Mouse (Mus musculus) intestine, embryonic 16.5 days (tissue): Measurements from ENCODE around the gene Olfr1357. TPM values are rescaled to one million over a fixed set of nuclear protein-coding genes. Genes with fewer than 3 reads are reported as not detected.

Experiments used
- ATAC-seq: fragments of 200-750 bp; cut with Nextera tagmentation; 2 replicates; pipeline ENCODE4 v1.8.0; 2017; ENCODE audit warnings: moderate TSS enrichment, moderate library complexity
- H3K27ac ChIP-seq: fragments of 300-500 bp; sonication (generic); 2 replicates; pipeline ENCODE4 v1.5.1; 2014; ENCODE audit warnings: mild to moderate bottlenecking, low read length
- H3K27me3 ChIP-seq: fragments of 300-500 bp; sonication (generic); replicated peaks from 2 replicates; pipeline ENCODE4 v1.6.1; 2014; ENCODE audit warnings: low read length, control low read depth, mixed read lengths; ENCODE audit not compliant: control insufficient read depth, insufficient read depth
- H3K36me3 ChIP-seq: fragments of 300-500 bp; sonication (generic); 2 replicates; pipeline ENCODE4 v1.6.1; 2014; ENCODE audit warnings: low read length, control low read depth; ENCODE audit not compliant: control insufficient read depth, insufficient read depth
- H3K4me1 ChIP-seq: fragments of 300-500 bp; sonication (generic); 2 replicates; pipeline ENCODE4 v1.6.1; 2014; ENCODE audit warnings: low read length, control low read depth, mixed read lengths; ENCODE audit not compliant: control insufficient read depth, insufficient read depth
- H3K4me2 ChIP-seq: fragments of 300-500 bp; sonication (generic); 2 replicates; pipeline ENCODE4 v1.6.1; 2014; ENCODE audit warnings: low read depth, low read length, control low read depth
- H3K4me3 ChIP-seq: fragments of 300-500 bp; sonication (generic); 2 replicates; pipeline ENCODE4 v1.5.1; 2014; ENCODE audit warnings: mild to moderate bottlenecking, low read length
- H3K9ac ChIP-seq: fragments of 300-500 bp; sonication (generic); 2 replicates; pipeline ENCODE4 v1.6.1; 2014; ENCODE audit warnings: low read depth, low read length
- H3K9me3 ChIP-seq: fragments of 300-500 bp; sonication (generic); 2 replicates; pipeline ENCODE4 v1.6.1; 2016; ENCODE audit warnings: low read length, control low read depth; ENCODE audit not compliant: control insufficient read depth
- WGBS: fragments of 180-500 bp; shearing (Covaris S2); extraction: QIAGEN DNeasy Blood & Tissue Kit; methylation state at CpG from one replicate; pipeline ENCODE4 v1.1.7; 2014; 5-methylcytosine and 5-hydroxymethylcytosine counted together
- polyA plus RNA-seq: library from polyadenylated mRNA; unstranded; fragments of >200 nt; fragmentation: Nextera tagmentation; extraction: Ambion mirVana; gene quantifications from 2 replicates; pipeline ENCODE4 v1.2.1, GENCODE M21; 2015

Gene Olfr1357
- polyA plus RNA-seq, 1 experiment from 2014 or later: not detected

DNA sequence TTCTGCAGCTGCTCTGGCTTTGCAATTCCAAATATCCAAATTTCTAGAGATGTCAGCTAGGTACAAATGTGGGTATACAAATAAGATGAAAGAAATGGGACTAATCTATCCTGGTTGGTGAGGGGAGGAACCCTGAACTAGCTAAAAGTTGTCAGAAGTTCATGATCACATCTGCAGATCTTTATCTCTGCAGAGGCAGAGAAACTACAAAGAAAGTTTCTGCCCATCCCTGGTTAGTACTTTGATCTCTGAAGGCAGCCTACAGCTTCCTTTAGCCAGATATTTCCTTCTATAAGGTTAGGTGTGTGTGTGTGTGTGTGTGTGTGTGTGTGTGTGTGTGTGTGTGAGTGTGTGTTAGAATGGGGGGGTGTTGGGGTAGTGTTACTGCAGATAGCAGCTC is 23.3 kb downstream of the Olfr1357 start:
- no peak overlapping the region for H3K4me2 ChIP-seq
- no peak overlapping the region for H3K9ac ChIP-seq
- H3K27ac ChIP-seq: 0 out of 2 replicates have a peak overlapping the region, but pooled peaks have one; percentile 3
- H3K4me3 ChIP-seq: no peak overlapping the region
- H3K9me3 ChIP-seq: no peaks in the 10 kb centered on the region
- H3K4me1 ChIP-seq: peaks cover 8% of the 10 kb centered on the region
- peak; percentile 16; the same call in 1 of the 2 replicates for ATAC-seq
- no peaks in the 10 kb centered on the region for H3K36me3 ChIP-seq
- H3K27me3 ChIP-seq: no peaks in the 10 kb centered on the region

DNA sequence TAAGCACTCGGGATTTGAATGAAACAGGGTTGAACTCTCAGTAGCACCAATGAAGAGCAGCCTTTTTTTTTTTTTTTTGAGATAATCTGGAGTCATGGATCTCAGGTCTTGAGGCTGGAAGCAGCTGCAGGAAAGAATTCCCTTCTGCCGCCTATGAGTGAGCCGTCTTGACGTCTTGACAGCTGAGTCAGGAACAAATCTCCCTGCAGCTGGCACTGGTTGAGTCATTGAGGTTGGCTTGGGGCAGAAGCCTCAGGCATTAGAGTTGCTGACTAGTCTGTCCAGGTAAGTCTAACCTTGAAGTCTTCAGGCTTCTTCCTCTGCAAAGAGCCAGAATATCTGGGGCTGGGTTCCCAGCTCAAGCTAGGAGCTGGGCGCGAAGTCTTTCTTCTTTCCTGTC is 23.7 kb downstream of the Olfr1357 start:
- no peaks in the 10 kb centered on the region for H3K27me3 ChIP-seq
- no peak overlapping the region for H3K4me2 ChIP-seq
- WGBS: 61% methylated on average over 6 of the region's 6 CpGs
- H3K4me1 ChIP-seq: peaks cover 8% of the 10 kb centered on the region
- ATAC-seq: no peak
- H3K4me3 ChIP-seq: no peak overlapping the region
- peaks cover 3% of the 10 kb centered on the region; the same call in 1 of the 2 replicates for H3K36me3 ChIP-seq
- H3K9me3 ChIP-seq: no peaks in the 10 kb centered on the region
- 0 out of 2 replicates have a peak overlapping the region, but pooled peaks have one; percentile 3 for H3K27ac ChIP-seq
- no peak overlapping the region for H3K9ac ChIP-seq

DNA sequence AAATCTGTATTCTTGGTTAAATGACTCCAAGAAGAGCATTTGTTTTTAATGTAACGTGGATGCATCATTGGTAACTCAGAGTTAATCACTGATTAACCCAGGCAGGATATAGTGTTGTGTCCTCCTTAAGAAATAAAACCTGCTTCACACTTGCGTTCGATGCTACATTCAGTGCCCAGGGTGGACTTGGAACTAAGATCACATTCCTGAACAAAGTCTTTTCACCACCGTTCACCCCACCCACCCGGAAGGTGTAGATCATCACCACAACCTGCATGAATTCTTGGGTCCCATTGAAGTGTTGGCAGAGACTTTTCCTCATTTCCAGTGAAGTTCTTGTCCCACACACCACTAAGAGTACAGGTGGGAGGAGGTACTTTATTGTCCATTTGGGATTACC is 24.1 kb downstream of the Olfr1357 start:
- WGBS: 73% methylated on average over 5 of the region's 5 CpGs
- no peaks in the 10 kb centered on the region for H3K27me3 ChIP-seq
- H3K4me3 ChIP-seq: no peak overlapping the region
- peaks cover 8% of the 10 kb centered on the region for H3K4me1 ChIP-seq
- peak; percentile 54 for ATAC-seq
- peaks cover 5% of the 10 kb centered on the region; the same call in 1 of the 2 replicates for H3K36me3 ChIP-seq
- no peak overlapping the region for H3K4me2 ChIP-seq
- H3K9ac ChIP-seq: no peak overlapping the region
- H3K27ac ChIP-seq: 0 out of 2 replicates have a peak overlapping the region, but pooled peaks have one; percentile 3
- H3K9me3 ChIP-seq: no peaks in the 10 kb centered on the region

DNA sequence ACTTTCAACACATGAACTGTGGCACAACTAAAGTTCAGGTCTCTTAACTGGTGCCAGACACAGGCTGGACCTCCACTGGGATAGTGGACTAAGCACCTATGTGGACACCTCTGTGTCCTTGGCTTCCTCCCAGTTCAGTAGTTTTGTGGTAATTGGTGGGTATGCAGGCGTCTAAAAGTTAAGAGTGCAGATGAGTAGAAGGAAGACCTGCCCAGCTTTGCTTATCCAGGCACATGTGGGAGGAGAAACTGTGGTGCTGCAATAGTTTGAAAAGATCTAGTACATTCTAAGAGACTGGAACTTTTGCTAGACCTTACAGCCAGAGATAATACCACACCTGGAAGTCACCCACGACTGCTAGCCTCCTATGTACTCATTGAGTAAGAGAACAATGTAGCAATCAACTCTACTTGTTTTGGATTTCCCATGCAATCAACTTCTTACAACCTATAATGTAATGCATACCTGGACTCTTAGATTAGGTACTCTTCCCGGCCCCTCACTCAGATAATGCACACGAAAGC is 25.0 kb downstream of the Olfr1357 start:
- H3K9ac ChIP-seq: no peak overlapping the region
- WGBS: 84% methylated on average over 4 of the region's 4 CpGs
- no peaks in the 10 kb centered on the region for H3K9me3 ChIP-seq
- no peaks in the 10 kb centered on the region for H3K27me3 ChIP-seq
- ATAC-seq: no peak
- H3K4me1 ChIP-seq: peaks cover 8% of the 10 kb centered on the region
- H3K4me3 ChIP-seq: no peak overlapping the region
- no peak overlapping the region for H3K27ac ChIP-seq
- peaks cover 5% of the 10 kb centered on the region; the same call in 1 of the 2 replicates for H3K36me3 ChIP-seq
- no peak overlapping the region for H3K4me2 ChIP-seq

DNA sequence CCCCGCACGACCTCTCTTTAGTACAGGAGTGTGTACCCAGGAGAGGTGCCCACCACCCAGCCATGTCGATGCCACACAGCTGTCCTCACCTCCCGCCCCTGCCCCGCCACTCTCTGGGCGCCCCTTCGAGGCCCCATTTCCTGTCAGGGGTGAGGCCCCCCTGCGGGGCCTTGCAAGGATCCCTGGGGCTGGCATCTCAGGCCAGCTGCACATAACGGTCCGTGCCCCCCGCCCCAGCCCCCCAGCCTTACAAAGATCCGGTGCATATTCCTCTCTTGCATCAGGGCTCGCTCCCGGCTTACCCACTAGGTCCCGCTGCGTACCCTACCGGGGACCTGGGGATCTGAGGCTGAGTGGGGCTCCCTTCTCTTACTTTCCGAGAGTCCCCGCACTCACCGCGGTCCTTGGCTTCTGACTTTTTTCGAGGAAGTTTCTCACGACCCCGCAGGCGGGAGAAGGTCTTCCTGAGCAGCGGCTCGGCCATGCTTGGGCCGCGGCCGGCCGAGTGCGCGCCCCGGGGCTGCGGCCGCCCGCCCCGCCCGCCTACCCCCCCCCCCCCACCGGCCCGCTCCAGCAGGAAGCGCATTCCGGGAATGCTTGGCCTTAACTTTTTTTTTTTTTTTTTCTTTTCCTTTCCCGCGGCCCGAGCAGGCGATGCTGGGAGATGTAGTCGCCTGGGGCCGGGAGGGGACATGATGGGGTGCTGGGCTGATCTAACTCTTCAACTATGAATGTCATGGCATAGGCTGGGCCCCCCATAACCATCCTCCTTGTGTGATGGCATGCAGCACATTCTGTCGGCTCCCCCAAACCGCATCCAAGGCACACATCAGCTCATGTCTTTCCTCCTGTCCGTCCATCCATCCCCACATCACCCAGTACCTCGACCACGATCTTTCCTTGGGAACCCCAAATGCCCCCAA is 26.2 kb downstream of the Olfr1357 start, which contains the start of gene Syde1:
Gene Syde1 (minus strand): TSS at position 559 of the 923 bp plus-strand sequence.
- H3K9ac ChIP-seq: peak within 1 kb of the TSS; percentile 81
- H3K36me3 ChIP-seq: peaks cover 10% of the 10 kb centered on the region; the same call in 1 of the 2 replicates
- peak within 1 kb of the TSS; percentile 66 for H3K4me3 ChIP-seq
- ATAC-seq: peak; percentile 77
- peak within 1 kb of the TSS; percentile 85 for H3K27ac ChIP-seq
- H3K4me2 ChIP-seq: peak within 1 kb of the TSS; percentile 61
- 5% methylated on average over 43 of the region's 54 CpGs for WGBS
- no peaks in the 10 kb centered on the region for H3K9me3 ChIP-seq
- H3K27me3 ChIP-seq: no peaks in the 10 kb centered on the region
- H3K4me1 ChIP-seq: peaks cover 8% of the 10 kb centered on the region

DNA sequence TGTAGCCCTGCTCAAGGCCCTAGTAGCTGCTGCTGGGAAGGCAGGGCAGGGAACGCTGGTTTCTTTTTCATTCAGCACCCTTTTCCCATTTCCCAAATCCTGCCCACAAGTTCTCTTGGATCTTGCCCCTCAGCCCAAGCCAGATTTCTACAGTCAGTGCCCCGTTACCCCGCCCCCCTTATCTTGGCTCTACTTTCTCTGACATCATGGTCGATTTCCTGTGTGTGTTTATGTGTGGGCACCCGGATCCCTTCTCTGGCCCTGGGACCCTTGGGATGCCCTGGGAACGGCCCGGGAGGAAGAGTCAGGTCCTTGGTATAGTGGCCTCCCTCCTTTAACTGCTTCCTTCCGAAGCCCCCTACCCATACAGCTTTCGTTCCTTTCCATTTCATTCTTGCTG is 27.1 kb downstream of the Olfr1357 start:
- H3K4me3 ChIP-seq: peak overlapping the region; percentile 66
- H3K9ac ChIP-seq: peak overlapping the region; percentile 81
- H3K4me2 ChIP-seq: peak overlapping the region; percentile 61
- ATAC-seq: no peak
- H3K36me3 ChIP-seq: peaks cover 10% of the 10 kb centered on the region
- WGBS: 25% methylated on average over 9 of the region's 9 CpGs
- no peaks in the 10 kb centered on the region for H3K9me3 ChIP-seq
- no peaks in the 10 kb centered on the region for H3K27me3 ChIP-seq
- peak overlapping the region; percentile 85 for H3K27ac ChIP-seq
- peaks cover 8% of the 10 kb centered on the region for H3K4me1 ChIP-seq

DNA sequence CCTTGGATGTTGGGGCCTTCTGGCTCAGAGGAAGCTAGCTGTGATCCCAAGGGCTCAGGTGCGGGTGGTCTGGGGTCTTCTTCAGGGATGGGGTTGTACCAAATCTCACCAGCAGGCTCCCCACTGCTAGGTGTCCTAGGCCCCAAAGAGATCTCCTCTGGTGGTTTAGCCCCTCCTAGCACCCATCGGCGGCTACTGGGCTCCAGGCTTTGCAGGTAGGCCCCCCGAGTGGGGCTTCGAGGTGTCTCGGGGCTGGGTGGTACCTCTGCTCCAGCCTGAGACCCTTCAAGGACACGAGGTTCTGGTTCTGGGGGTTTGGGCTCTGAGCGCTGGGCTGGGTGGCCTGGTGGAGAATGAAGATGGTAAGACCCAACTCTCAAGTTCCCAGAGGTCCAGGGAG is 28.0 kb downstream of the Olfr1357 start:
- WGBS: 93% methylated on average over 8 of the region's 8 CpGs
- Histone ChIP-seq H3K4me1 (peaks cover 8% of the 10 kb centered on the region), H3K9ac (no peak overlapping the region), H3K27ac (no peak overlapping the region), H3K27me3 (no peaks in the 10 kb centered on the region), H3K4me3 (peak overlapping the region; percentile 66; the same call in 1 of the 2 replicates), H3K9me3 (no peaks in the 10 kb centered on the region), H3K4me2 (no peak overlapping the region), H3K36me3 (peaks cover 10% of the 10 kb centered on the region)
- ATAC-seq: no peak

DNA sequence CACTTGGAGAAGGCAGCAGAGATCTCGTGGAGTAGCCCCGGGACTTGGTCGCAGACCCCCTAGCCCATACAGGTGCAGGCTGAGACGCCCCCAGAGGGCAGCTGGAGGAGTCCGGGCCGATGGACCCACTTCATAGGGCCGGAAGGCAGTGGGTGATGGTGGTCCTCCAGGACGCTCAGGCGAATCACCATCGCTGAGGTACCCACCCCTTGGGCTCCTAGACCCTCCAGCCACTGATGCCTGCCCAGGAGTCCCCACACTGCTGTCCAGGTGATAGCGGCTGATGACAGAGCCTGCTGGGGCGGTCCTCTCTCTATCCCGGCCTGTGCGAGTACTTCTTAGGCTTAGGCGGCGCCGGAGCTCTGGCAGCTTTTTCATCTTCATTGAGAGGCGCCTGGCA is 28.6 kb downstream of the Olfr1357 start:
- ATAC-seq: no peak
- no peaks in the 10 kb centered on the region for H3K27me3 ChIP-seq
- H3K9ac ChIP-seq: no peak overlapping the region
- no peak overlapping the region for H3K4me2 ChIP-seq
- no peaks in the 10 kb centered on the region for H3K9me3 ChIP-seq
- no peak overlapping the region for H3K4me3 ChIP-seq
- WGBS: 97% methylated on average over 18 of the region's 18 CpGs
- peaks cover 12% of the 10 kb centered on the region for H3K36me3 ChIP-seq
- no peak overlapping the region for H3K27ac ChIP-seq
- peaks cover 8% of the 10 kb centered on the region for H3K4me1 ChIP-seq

DNA sequence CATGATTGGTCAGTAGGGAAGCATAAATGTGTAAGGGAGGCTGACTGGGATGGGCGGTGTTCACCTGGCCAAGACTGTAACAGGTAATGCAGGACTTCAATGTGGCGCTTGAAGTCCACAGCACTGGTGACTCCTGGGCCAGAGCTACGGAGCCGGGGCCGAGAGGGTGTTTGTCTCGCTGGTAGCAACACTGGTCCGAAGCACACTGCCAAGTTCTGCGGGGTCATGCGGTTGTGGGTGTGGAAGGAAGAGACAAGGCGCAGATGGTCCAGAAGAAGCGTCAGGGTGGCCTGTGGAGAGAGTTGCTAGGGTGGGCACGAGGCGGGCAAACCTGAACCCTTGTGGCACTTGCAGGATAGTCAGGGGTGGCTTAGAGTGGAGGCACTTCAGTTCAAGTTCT is 31.8 kb downstream of the Olfr1357 start:
- Histone ChIP-seq H3K36me3 (peaks cover 16% of the 10 kb centered on the region), H3K9me3 (no peaks in the 10 kb centered on the region), H3K4me1 (peaks cover 6% of the 10 kb centered on the region), H3K27me3 (no peaks in the 10 kb centered on the region), H3K4me2 (no peak overlapping the region), H3K27ac (no peak overlapping the region), H3K4me3 (no peak overlapping the region), H3K9ac (no peak overlapping the region)
- no peak for ATAC-seq
- 95% methylated on average over 13 of the region's 13 CpGs for WGBS
